Mouse (Mus musculus): ENCODE results near the gene Grrp1. TPM values are rescaled to one million over a fixed set of nuclear protein-coding genes. Genes with fewer than 3 reads are reported as not detected.

The Grrp1 gene
- polyA plus RNA-seq, 1 experiment from 2014 or later, result 8.8 TPM

DNA sequence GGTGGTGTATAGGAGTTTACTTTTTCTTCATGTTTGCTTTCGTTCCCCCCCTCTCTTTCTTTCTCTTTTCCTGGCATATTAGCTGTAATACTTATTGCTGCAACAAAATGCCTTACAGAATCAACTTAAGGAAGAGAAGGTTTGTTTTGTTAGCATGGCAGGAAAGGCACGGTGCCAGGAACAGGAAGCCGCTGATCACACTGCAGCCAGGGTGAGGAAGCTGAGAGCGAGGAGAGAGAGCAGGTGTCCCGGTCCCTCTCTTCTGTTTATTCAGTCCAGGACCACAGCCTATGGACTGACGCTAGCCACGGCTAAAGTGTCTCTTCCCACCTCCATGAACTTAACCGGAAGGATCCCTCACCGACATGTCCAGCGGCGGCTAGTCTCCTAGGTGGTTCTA lies 4.4 kb upstream of the Grrp1 start:
- Histone ChIP-seq H3K36me3 (no peaks in the 10 kb centered on the region), H3K27me3 (ENCODE audit: insufficient read depth, poor library complexity, severe bottlenecking) (peaks cover 9% of the 10 kb centered on the region; the same call in 1 of the 2 replicates), H3K4me3 (no peak overlapping the region), H3K9me3 (no peaks in the 10 kb centered on the region), H3K27ac (peak overlapping the region; percentile 33; the same call in 1 of the 2 replicates), H3K4me1 (peaks cover 50% of the 10 kb centered on the region)
- 62% methylated on average over 11 of the region's 11 CpGs for WGBS
- no peak for DNase-seq (ENCODE audit: low spot score)

DNA sequence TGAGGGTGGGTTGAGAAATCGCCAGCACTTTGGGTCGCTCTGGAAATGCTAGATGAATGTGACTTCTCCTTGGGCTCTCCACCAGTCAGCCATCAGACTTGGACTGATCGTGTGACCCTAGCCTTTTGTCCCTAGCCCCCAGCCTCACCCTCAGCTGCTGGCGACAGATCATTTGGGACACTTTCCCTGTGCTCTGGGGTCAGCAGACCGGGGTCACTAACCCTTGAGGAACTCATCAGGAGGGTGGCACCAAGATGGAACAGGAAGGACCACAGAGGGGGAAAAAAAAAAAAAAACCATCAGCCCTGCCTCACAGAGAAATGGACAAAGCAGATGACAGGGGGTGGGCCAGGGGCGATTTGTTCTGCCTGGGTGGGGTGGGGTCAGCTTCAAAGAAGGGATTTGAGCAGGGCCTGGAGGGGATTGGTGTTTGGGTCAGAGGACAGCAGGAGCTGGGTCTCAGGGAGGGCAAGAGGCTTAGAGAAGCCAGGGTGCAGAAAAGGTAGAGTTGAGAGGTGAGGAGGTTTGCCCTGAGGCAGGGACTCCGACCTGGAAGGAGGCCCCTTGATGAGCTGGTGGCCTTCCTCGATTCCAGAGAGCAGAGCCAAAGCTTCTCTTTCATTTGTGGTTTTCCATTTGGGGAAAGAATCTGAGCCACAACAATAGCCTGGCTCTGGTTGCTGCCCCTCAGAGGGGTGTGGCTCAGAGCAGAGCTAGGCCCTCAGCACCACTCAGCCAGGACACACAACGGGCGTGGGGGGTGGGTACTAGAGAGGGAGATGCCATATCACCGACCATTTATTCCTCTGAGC lies 3.5 kb upstream of the Grrp1 start:
- peaks cover 59% of the 10 kb centered on the region for H3K4me1 ChIP-seq
- no peak overlapping the region for H3K4me3 ChIP-seq
- no peak for DNase-seq (ENCODE audit: low spot score)
- H3K27me3 ChIP-seq (ENCODE audit: insufficient read depth, poor library complexity, severe bottlenecking), result peaks cover 16% of the 10 kb centered on the region
- WGBS, result 15% methylated on average over 10 of the region's 11 CpGs
- H3K9me3 ChIP-seq, result no peaks in the 10 kb centered on the region
- H3K27ac ChIP-seq, result peak overlapping the region; percentile 85
- H3K36me3 ChIP-seq, result no peaks in the 10 kb centered on the region

DNA sequence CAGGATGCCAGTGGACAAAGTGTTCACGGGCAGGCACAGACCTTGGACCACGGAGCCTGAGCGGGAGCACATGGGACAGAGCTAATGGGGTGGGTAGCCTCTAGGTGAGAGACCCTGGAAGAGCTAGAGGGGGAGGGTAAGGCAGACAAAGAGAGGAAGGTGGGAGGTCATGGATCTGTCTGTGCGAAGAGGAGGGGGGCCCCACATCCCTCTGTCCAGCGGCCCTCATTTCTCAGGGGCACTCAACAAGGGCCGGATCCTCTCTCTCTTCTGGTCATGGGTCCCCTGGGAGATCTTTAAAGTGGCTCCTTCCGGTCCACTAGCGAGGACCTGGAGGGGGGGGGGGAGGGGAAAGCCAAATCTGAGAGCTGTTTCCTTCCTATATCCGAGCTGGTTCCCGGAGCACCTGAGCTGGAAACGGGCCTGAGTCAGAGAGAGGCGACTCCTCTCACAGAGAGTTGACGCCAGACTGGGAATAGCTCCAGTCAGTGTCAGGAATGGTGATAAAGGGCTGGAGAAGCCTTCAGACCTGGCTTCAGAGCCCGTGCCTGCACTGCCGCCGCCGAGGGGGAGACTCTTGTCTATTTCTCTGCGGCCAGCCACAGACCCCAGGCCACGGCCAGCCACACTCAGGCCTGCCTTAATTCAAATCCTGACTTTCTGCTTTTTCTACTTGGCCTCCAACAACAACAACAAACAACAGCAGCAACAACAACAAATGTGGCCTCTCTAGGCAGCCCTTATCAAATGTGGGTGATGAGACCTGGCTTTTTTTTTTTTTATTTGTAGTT lies 2.7 kb upstream of the Grrp1 start:
- H3K4me3 ChIP-seq, result peak overlapping the region; percentile 27
- peaks cover 67% of the 10 kb centered on the region for H3K4me1 ChIP-seq
- WGBS, result 4% methylated on average over 18 of the region's 19 CpGs
- no peak for DNase-seq (ENCODE audit: low spot score)
- no peaks in the 10 kb centered on the region for H3K36me3 ChIP-seq
- peak overlapping the region; percentile 85 for H3K27ac ChIP-seq
- no peaks in the 10 kb centered on the region for H3K9me3 ChIP-seq
- H3K27me3 ChIP-seq (ENCODE audit: insufficient read depth, poor library complexity, severe bottlenecking), result peaks cover 24% of the 10 kb centered on the region

DNA sequence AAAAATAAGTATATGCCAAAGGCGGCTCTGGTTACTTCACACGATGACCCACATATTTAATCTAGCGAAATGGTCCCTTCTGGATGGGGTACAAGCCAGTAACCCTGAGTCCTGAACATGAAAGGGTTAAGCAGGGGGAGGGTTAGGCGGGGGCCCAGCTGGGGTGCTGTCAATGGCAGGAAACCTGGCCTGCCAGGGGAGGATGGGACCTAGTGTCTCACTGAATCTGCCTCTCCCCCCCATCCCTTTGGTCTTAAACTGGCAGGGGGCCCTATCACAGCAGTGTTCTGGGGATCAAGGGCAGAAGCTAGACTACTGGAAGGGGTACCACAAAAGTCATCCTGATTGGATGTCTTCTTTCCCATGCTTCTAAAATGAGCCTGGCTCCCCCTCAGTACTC lies 1.9 kb upstream of the Grrp1 start:
- no peak for DNase-seq (ENCODE audit: low spot score)
- H3K27me3 ChIP-seq (ENCODE audit: insufficient read depth, poor library complexity, severe bottlenecking), result peaks cover 31% of the 10 kb centered on the region
- no peak overlapping the region for H3K4me3 ChIP-seq
- H3K9me3 ChIP-seq, result no peaks in the 10 kb centered on the region
- 30% methylated on average over 4 of the region's 4 CpGs for WGBS
- no peaks in the 10 kb centered on the region for H3K36me3 ChIP-seq
- peaks cover 75% of the 10 kb centered on the region for H3K4me1 ChIP-seq
- H3K27ac ChIP-seq, result peak overlapping the region; percentile 85

DNA sequence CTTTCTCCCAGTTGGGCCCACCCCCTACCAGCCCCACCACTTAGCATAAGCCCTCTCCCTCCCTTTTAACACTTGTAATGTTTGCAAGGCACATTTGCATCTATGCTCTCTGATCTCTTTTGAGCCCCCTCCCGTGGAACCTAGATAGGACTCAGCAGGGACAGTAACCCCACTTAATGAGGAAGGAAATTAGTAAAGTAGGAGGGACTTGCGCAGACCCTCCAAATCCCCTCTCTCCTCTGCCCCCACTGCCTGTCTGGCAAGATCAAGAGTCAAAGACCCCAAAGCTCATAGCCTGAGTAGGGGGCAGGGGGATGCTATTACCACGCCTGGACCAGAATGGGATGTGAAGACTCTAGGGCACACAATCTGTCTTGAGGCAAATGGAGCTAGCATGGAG lies 929 bp upstream of the Grrp1 start:
- H3K27me3 ChIP-seq (ENCODE audit: insufficient read depth, poor library complexity, severe bottlenecking), result peaks cover 42% of the 10 kb centered on the region
- 45% methylated on average over 3 of the region's 3 CpGs for WGBS
- peak overlapping the region; percentile 88 for H3K27ac ChIP-seq

DNA sequence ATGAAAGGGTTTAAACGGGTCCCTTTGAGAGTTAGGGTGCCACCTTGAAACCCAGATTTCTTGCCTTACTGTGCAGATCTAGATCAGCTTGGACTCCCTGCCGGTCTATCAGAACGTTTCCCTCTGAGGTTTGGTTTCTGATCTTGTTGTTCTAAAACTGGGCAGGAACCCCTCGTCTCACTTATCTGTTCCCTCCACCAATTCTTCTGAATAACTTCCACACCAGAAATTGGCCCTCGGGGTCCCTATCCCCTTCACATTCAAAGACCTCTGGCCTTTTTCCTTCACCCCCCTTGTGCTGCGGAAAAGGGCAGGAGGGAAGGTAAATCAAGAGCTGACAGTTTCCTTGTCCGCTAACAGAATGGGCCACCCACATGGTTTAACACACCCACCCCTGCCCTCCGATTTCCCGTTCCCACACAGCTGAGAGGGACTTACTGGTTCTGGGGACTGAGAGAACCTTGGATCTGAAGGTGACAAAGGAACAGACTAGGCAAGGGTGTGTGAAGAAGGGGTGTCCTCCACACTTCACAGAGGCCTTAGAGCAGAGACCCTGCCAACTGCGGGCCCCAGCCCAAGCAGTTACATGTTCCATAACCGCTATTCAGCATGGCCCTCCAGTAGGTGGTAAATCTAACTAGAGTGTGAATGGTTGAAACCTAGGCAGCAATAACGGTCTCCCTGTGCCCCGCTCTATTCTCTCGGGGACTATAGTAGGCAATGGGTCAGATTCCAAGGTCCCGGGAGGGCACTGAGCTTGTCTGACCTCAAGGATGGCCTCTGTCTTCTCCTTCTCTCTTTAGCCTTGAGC lies 790 bp downstream of the Grrp1 start:
- no peak for DNase-seq (ENCODE audit: low spot score)
- 10% methylated on average over 15 of the region's 15 CpGs for WGBS

More for the DNA sequence above, 929 bp upstream of the Grrp1 start:
- Histone ChIP-seq H3K4me3 (no peak overlapping the region), H3K36me3 (no peaks in the 10 kb centered on the region), H3K9me3 (no peaks in the 10 kb centered on the region), H3K4me1 (peaks cover 84% of the 10 kb centered on the region)
- DNase-seq (ENCODE audit: low spot score), result no peak

DNA sequence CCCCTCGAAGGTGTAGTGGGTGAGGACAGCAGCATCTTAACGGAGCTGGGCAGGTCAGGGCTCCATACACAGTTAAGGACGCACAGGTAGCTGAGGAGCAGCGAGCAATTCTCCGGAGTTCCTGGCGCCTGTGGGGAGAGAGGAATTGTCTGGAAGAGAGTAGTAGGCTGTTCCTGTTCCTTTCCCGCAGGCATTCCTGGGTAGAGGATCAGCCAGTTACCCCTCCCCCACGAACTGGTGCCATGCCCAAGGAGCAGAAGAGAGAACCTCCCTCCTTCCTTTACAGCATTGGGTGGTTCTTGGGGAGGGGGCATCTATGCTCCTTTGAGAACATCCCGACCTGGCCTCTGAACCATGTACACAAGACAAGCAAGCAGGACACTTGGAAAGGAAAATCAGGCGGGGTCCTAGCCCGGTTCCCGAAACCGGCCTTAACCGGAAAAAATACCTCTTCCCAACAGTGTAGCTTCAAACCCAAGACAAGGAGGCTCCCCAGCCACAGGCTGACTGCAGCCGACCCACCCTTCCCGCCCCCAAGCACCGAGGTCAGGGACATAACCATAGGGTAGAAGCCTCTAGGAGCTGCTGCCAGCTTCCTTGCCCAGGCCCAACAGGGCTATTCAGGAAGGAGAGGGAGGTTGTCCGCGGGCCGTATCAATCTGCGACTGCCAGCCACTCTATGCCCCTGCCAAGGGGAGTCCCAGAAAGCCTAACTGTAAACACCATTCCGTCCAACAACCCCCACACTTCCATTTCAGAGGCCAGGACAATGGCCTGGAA lies 1.6 kb downstream of the Grrp1 start:
- DNase-seq (ENCODE audit: low spot score), result no peak
- peaks cover 66% of the 10 kb centered on the region for H3K27me3 ChIP-seq (ENCODE audit: insufficient read depth, poor library complexity, severe bottlenecking)
- H3K36me3 ChIP-seq, result no peaks in the 10 kb centered on the region
- H3K27ac ChIP-seq, result peak overlapping the region; percentile 88
- H3K4me1 ChIP-seq, result peaks cover 78% of the 10 kb centered on the region
- H3K4me3 ChIP-seq, result peak overlapping the region; percentile 60
- WGBS, result 8% methylated on average over 22 of the region's 22 CpGs
- H3K9me3 ChIP-seq, result no peaks in the 10 kb centered on the region

More for the DNA sequence above, 790 bp downstream of the Grrp1 start:
- peaks cover 85% of the 10 kb centered on the region for H3K4me1 ChIP-seq
- H3K4me3 ChIP-seq, result peak overlapping the region; percentile 60
- peaks cover 58% of the 10 kb centered on the region for H3K27me3 ChIP-seq (ENCODE audit: insufficient read depth, poor library complexity, severe bottlenecking)
- no peaks in the 10 kb centered on the region for H3K36me3 ChIP-seq
- H3K9me3 ChIP-seq, result no peaks in the 10 kb centered on the region
- H3K27ac ChIP-seq, result peak overlapping the region; percentile 88

DNA sequence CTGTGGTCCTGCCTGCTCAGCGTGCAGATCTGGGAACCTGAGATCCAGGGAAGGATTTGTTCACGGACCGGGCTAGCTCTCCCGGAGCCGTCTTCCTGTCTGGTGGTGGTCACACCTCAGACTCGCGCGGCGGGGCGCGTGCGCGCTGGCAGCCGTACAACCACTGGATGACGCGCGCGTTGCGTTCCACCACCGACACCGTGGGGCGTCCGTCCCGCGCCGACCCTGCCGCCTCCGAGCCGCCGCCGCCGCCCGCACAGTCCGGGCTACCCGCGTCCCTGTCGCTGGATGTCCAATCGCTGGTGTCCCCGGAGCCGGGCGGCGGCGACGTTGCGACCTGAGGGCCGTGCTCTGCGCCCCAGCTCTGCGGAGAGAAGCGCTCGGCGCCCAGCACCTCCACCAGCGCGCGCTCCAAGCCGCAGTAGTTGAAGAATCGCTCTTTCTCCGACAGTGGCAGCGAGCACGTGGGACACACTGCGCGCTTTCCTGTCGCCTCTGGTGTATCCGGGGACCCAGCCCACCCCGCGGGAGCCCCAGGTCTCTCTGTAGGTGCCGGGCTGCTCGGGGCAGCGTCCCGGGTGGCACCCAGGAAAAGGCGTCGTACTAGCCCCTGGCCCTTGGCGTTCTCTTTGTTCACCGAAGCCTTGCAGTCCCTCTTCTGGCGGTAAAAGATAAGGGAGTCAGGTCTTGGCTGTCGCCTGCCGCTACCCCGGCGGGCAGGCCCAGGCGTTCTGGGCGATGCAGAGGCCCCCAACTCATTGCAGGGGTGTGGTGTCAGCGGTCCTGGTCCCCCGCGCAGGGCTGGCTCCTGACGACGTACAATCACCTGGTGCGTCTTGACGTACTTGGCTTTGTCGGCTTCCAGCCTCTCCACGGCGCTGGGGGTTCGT lies 2.4 kb downstream of the Grrp1 start:
- Histone ChIP-seq H3K27ac (peak overlapping the region; percentile 88), H3K4me1 (peaks cover 70% of the 10 kb centered on the region)
- DNase-seq (ENCODE audit: low spot score), result no peak

DNA sequence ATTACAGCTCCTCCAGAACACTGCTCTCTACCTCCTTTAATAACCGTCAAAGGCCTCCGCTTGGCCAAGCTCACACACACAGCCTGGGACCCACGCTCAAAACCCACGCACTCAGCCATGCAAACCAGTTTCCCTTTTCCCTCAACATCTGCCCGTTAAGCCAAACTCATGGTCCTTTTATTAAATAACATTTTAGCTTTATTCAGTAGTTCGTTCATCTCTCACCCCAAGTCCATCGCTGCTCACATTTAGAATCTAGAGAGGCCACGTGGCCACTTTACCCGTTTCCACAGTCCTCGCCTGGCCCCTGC lies 3.0 kb downstream of the Grrp1 start:
- Histone ChIP-seq H3K27ac (peak overlapping the region; percentile 88), H3K4me3 (peak overlapping the region; percentile 60), H3K9me3 (no peaks in the 10 kb centered on the region), H3K4me1 (peaks cover 68% of the 10 kb centered on the region), H3K27me3 (ENCODE audit: insufficient read depth, poor library complexity, severe bottlenecking) (peaks cover 79% of the 10 kb centered on the region), H3K36me3 (no peaks in the 10 kb centered on the region)
- 17% methylated on average over 10 of the region's 10 CpGs for WGBS
- no peak for DNase-seq (ENCODE audit: low spot score)

More for the DNA sequence above, 2.4 kb downstream of the Grrp1 start:
- Histone ChIP-seq H3K9me3 (no peaks in the 10 kb centered on the region), H3K36me3 (no peaks in the 10 kb centered on the region), H3K27me3 (ENCODE audit: insufficient read depth, poor library complexity, severe bottlenecking) (peaks cover 74% of the 10 kb centered on the region), H3K4me3 (peak overlapping the region; percentile 60)
- under 1% methylated on average over 91 of the region's 91 CpGs for WGBS

DNA sequence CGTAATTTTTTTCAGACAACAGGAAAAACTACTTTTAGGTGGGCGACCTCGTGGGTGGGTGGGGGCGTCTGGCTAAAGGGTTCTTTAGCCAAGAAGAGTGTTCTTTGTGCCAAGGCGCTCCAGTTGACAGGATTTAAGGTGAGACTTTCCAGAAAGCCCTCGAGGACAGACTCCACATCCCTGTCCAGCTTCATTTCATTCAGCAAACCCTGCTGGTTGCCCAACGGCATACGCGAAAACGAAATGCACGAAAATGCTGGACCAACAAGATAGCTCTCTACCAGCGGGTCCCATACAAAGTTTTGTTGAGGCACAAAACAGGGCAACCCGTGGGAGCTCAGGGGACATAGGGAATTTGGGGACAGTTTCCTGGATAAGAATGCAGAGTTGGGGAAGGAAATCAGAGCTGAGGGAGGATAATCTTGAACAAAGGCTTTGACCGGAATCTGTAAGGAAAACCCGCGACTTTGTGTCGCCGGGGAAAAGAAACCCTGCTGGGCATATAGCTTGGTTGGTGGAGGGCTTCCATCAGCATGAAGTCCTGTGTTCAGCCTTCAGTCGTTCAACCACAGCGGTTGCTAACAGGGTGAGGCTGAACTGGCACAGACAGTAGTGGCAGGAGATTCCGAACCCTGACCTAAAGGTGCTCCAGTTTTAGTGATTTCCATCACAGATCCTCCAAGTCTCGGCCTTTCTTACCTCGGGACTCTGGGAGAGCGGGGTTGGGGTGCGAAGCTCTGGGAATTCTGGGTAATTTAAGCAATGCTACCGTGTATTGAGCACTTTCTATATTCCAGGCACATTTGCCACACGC lies 3.6 kb downstream of the Grrp1 start:
- peak overlapping the region; percentile 60 for H3K4me3 ChIP-seq
- H3K4me1 ChIP-seq, result peaks cover 69% of the 10 kb centered on the region
- H3K36me3 ChIP-seq, result no peaks in the 10 kb centered on the region
- no peak for DNase-seq (ENCODE audit: low spot score)
- 8% methylated on average over 27 of the region's 27 CpGs for WGBS
- H3K27ac ChIP-seq, result peak overlapping the region; percentile 88
- H3K27me3 ChIP-seq (ENCODE audit: insufficient read depth, poor library complexity, severe bottlenecking), result peaks cover 79% of the 10 kb centered on the region
- H3K9me3 ChIP-seq, result no peaks in the 10 kb centered on the region

DNA sequence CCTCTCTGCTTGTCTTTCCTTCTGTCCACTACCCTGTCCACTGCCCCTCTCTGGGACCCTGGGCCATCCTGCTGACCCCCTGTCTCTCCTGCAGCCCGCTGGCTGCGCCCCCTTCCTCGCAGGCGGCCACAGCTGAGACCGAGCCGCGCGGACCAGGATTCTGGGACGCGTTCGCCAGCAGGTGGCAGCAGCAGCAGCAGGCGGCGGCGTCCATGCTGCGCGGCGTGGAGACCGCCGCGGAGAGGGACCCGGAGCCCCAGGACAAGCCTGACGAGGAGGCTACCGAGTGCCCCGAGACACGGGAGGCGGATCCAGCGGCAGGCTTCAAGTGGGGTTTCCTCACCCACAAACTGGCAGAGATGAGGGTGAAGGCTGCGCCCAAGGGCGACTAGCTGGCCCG lies 4.3 kb downstream of the Grrp1 start:
- Histone ChIP-seq H3K27ac (peak overlapping the region; percentile 77), H3K9me3 (no peaks in the 10 kb centered on the region), H3K4me1 (peaks cover 68% of the 10 kb centered on the region), H3K27me3 (ENCODE audit: insufficient read depth, poor library complexity, severe bottlenecking) (peaks cover 73% of the 10 kb centered on the region), H3K36me3 (no peaks in the 10 kb centered on the region), H3K4me3 (peak overlapping the region; percentile 60)
- 1% methylated on average over 30 of the region's 30 CpGs for WGBS
- peak; percentile 85 for DNase-seq (ENCODE audit: low spot score)

Data from heart, embryonic 10.5 days (tissue).